Mouse (Mus musculus) lung, postnatal 14 days (tissue): Measurements from ENCODE around the gene Riiad1.
A peak's percentile ranks its signal among the peaks of the same experiment; 100 is the strongest.

Experiments
- DNase-seq: peaks from one replicate; pipeline ENCODE4 v3.0.0; 2021

Gene Riiad1

GRCm38 (mm10) chr3:94459834-94460233, 20.3 kb downstream of the Riiad1 start:
- no peak for DNase-seq

GRCm38 (mm10) chr3:94457055-94457454, 23.1 kb downstream of the Riiad1 start:
- DNase-seq = no peak

- DNase-seq = peak; percentile 84
Observed at GRCm38 (mm10) chr3:94456529-94457000, 23.6 kb downstream of the Riiad1 start.

- DNase-seq = no peak
Observed at GRCm38 (mm10) chr3:94449377-94449776, 30.8 kb downstream of the Riiad1 start.

GRCm38 (mm10) chr3:94443597-94443964, 36.6 kb downstream of the Riiad1 start, which contains the start of gene Oaz3:
Oaz3 (minus strand) TSS chr3:94443915.
- no peak for DNase-seq

GRCm38 (mm10) chr3:94442951-94443596, 37.1 kb downstream of the Riiad1 start, which contains the start of gene Mrpl9:
Mrpl9 (plus strand) TSS chr3:94443318.
- peak; percentile 95 for DNase-seq

- peak; percentile 14 for DNase-seq
Observed at GRCm38 (mm10) chr3:94441182-94441581, 39.0 kb downstream of the Riiad1 start.

- no peak for DNase-seq
Observed at GRCm38 (mm10) chr3:94436420-94436819, 43.7 kb downstream of the Riiad1 start.

GRCm38 (mm10) chr3:94434305-94434704, 45.8 kb downstream of the Riiad1 start:
- no peak for DNase-seq

GRCm38 (mm10) chr3:94430980-94431379, 49.2 kb downstream of the Riiad1 start:
- no peak for DNase-seq
